Mouse (Mus musculus) thymus, adult 2 months (tissue): ENCODE results near the gene Acp2. TPM values are rescaled to one million over a fixed set of nuclear protein-coding genes. Genes with fewer than 3 reads are reported as not detected.
A peak's percentile ranks its signal among the peaks of the same experiment; 100 is the strongest.

Experiments
- DNase-seq: peaks from one replicate; pipeline ENCODE4 v3.0.0; 2021
- H3K27ac ChIP-seq: fragments of 200-500 bp; 2 replicates; pipeline ENCODE4 v1.5.1; 2012; ENCODE audit warnings: low read length, control low read depth; ENCODE audit not compliant: control insufficient read depth, insufficient read depth
- H3K27me3 ChIP-seq: fragments of 200-500 bp; 2 replicates; pipeline ENCODE4 v1.6.1; 2012; ENCODE audit warnings: mild to moderate bottlenecking, low read length, moderate library complexity, mixed read lengths; ENCODE audit not compliant: control insufficient read depth, insufficient read depth
- H3K36me3 ChIP-seq: fragments of 200-500 bp; 2 replicates; pipeline ENCODE4 v1.6.1; 2012; ENCODE audit warnings: mild to moderate bottlenecking, low read length, moderate library complexity; ENCODE audit not compliant: control insufficient read depth, insufficient read depth
- H3K4me1 ChIP-seq: fragments of 200-500 bp; replicated peaks from 2 replicates; pipeline ENCODE4 v1.6.1; 2012; ENCODE audit warnings: low read length; ENCODE audit not compliant: control insufficient read depth, insufficient read depth
- H3K4me3 ChIP-seq: fragments of 200-500 bp; 2 replicates; pipeline ENCODE4 v1.5.1; 2012; ENCODE audit warnings: mild to moderate bottlenecking, low read length, control low read depth, moderate library complexity; ENCODE audit not compliant: control insufficient read depth, insufficient read depth
- CTCF ChIP-seq: fragments of 200-500 bp; IDR thresholded peaks from 2 replicates; pipeline ENCODE4 v1.5.1; 2012; ENCODE audit warnings: mild to moderate bottlenecking, control low read depth, low read length, moderate library complexity, borderline replicate concordance; ENCODE audit not compliant: control insufficient read depth, poor library complexity, insufficient read depth; ENCODE audit errors: extremely low read depth
- POLR2A ChIP-seq: fragments of 200-500 bp; IDR thresholded peaks from 2 replicates; pipeline ENCODE4 v1.6.1; 2012; ENCODE audit warnings: mild to moderate bottlenecking, low read length, control low read depth, moderate library complexity; ENCODE audit not compliant: control insufficient read depth, poor library complexity, insufficient read depth; ENCODE audit errors: extremely low read depth
- WGBS: fragments of 180-500 bp; shearing (Covaris S2); methylation state at CpG from one replicate; pipeline ENCODE4 v1.1.7; 2018; 5-methylcytosine and 5-hydroxymethylcytosine counted together
- polyA plus RNA-seq: library from polyadenylated mRNA; depleted of rRNA; stranded (reverse); fragments of >200 nt; gene quantifications from 2 replicates; pipeline ENCODE4 v1.2.3, GENCODE M21; 2012

Acp2 gene
- polyA plus RNA-seq, 1 experiment: 31.1 TPM

- Histone ChIP-seq H3K36me3 (peaks cover 28% of the 10 kb centered on the region), H3K4me3 (no peak overlapping the region), H3K27me3 (no peaks in the 10 kb centered on the region), H3K4me1 (peaks cover 15% of the 10 kb centered on the region), H3K27ac (no peak overlapping the region)
- no peak for DNase-seq
- 96% methylated on average over 4 of the region's 4 CpGs for WGBS
- TF ChIP-seq POLR2A: no peak
Measured at GRCm38 (mm10) chr2:91179825-91180224, 22.9 kb upstream of the Acp2 start.

GRCm38 (mm10) chr2:91180706-91181105 is 22.0 kb upstream of the Acp2 start:
- no peaks in the 10 kb centered on the region for H3K27me3 ChIP-seq
- 85% methylated on average over 5 of the region's 5 CpGs for WGBS
- H3K4me1 ChIP-seq: peaks cover 15% of the 10 kb centered on the region
- TF ChIP-seq CTCF (no peak), POLR2A (no peak)
- H3K36me3 ChIP-seq: peaks cover 21% of the 10 kb centered on the region
- no peak overlapping the region for H3K4me3 ChIP-seq
- DNase-seq: no peak
- no peak overlapping the region for H3K27ac ChIP-seq

GRCm38 (mm10) chr2:91182016-91182404 is 20.7 kb upstream of the Acp2 start:
- Histone ChIP-seq H3K36me3 (peaks cover 11% of the 10 kb centered on the region), H3K27ac (no peak overlapping the region), H3K27me3 (no peaks in the 10 kb centered on the region), H3K4me1 (peaks cover 15% of the 10 kb centered on the region), H3K4me3 (peak overlapping the region; percentile 87)
- 5% methylated on average over 8 of the region's 8 CpGs for WGBS
- DNase-seq: peak; percentile 19
- TF ChIP-seq POLR2A: no peak
- no peak for TF ChIP-seq CTCF

GRCm38 (mm10) chr2:91182405-91183147 is 20.1 kb upstream of the Acp2 start:
- DNase-seq: peak; percentile 92
- TF ChIP-seq POLR2A (no peak), CTCF (peak; percentile 60; the same call in 1 of the 2 replicates)
- WGBS: 1% methylated on average over 81 of the region's 81 CpGs
- peak overlapping the region; percentile 84 for H3K27ac ChIP-seq
- peak overlapping the region; percentile 87 for H3K4me3 ChIP-seq
- no peaks in the 10 kb centered on the region for H3K27me3 ChIP-seq
- H3K36me3 ChIP-seq: peaks cover 10% of the 10 kb centered on the region
- H3K4me1 ChIP-seq: peaks cover 19% of the 10 kb centered on the region

- TF ChIP-seq CTCF: no peak
- TF ChIP-seq POLR2A: no peak
- Histone ChIP-seq H3K27me3 (no peaks in the 10 kb centered on the region), H3K36me3 (peaks cover 4% of the 10 kb centered on the region), H3K4me3 (peak overlapping the region; percentile 87), H3K27ac (peak overlapping the region; percentile 86), H3K4me1 (peaks cover 19% of the 10 kb centered on the region)
- peak; percentile 99 for DNase-seq
- 0% methylated on average over 9 of the region's 9 CpGs for WGBS
Measured at GRCm38 (mm10) chr2:91183148-91183513, 19.6 kb upstream of the Acp2 start.

GRCm38 (mm10) chr2:91183711-91184405 is 18.8 kb upstream of the Acp2 start, which contains the start of gene Madd:
TSS of gene Madd (minus strand) at chr2:91183837.
- DNase-seq: peak; percentile 77
- peak within 1 kb of the TSS; percentile 87 for H3K4me3 ChIP-seq
- no peaks in the 10 kb centered on the region for H3K27me3 ChIP-seq
- TF ChIP-seq POLR2A (no peak; the same call in 1 of the 2 replicates), CTCF (no peak)
- peaks cover 19% of the 10 kb centered on the region for H3K4me1 ChIP-seq
- peak within 1 kb of the TSS; percentile 86 for H3K27ac ChIP-seq
- no peaks in the 10 kb centered on the region for H3K36me3 ChIP-seq
- 22% methylated on average over 15 of the region's 15 CpGs for WGBS

GRCm38 (mm10) chr2:91186208-91186607 is 16.5 kb upstream of the Acp2 start:
- TF ChIP-seq POLR2A (no peak), CTCF (no peak)

More at GRCm38 (mm10) chr2:91186208-91186607, 16.5 kb upstream of the Acp2 start:
- no peaks in the 10 kb centered on the region for H3K27me3 ChIP-seq
- H3K36me3 ChIP-seq: no peaks in the 10 kb centered on the region
- H3K4me1 ChIP-seq: peaks cover 19% of the 10 kb centered on the region
- H3K4me3 ChIP-seq: no peak overlapping the region
- DNase-seq: no peak
- H3K27ac ChIP-seq: no peak overlapping the region
- whole genome bisulfite sequencing: 76% methylated on average over 1 of the region's 1 CpGs
